Mouse (Mus musculus) heart, adult 9 months (tissue): ENCODE measurements at regions not wholly inside any gene's neighbourhood (a gene's known extent, or its start where the extent isn't known, plus 50 kb on each side); places are given as distances from the start of the nearest gene placed in this dataset.
A peak's percentile ranks its signal among the peaks of the same experiment; 100 is the strongest.
"Not testable (repeated sequence)": the region's sequence is repeated elsewhere in the genome, so short reads cannot be mapped to it uniquely, and the experiment has no call there.

Experiments
- DNase-seq, 2 experiments: peaks; one replicate each; pipeline ENCODE4 v3.0.0; 2022; ENCODE audit warnings: low spot score in 2 of 2

DNA sequence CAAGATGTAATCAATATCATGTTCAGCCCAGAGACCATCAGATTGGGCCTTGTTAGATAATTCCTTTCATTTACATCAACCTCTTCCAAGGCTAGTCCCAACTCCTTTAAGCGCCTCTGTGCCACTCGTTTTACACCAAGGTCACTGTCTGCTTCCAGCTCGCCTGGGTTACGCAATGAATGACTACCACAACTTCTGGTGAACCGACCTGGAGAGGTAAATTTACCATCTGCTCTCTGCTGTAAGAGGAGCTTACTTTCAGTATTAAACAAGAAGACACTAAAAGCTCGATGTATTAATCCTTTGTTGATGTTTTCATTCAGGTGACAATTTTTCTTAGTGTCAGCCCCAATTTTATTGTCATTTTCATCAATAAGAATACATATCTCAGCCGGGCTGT lies 51.7 kb upstream of the Fam174b start:
- DNase-seq, result no peak

DNA sequence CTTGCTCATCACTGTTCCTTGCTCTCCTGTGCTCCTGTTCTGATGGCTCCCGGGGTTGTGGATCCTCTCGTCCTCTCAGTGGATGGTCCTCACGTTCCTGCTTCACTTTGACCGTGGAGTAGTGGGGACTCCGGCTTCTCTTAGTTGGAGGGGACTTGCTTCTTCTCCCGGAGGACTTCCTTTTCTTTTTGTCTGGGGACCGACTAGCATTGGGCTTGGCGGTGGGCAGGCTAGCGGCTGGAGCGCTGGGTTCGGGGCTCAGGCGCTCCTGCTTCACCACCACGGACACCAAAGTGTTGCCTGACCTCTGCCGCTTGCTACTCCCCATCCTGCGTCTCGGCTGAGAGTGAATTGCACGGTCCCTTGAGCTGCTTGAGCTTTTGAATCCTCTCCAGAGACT lies 53.9 kb upstream of the Fam174b start:
- DNase-seq, result not testable (repeated sequence)

DNA sequence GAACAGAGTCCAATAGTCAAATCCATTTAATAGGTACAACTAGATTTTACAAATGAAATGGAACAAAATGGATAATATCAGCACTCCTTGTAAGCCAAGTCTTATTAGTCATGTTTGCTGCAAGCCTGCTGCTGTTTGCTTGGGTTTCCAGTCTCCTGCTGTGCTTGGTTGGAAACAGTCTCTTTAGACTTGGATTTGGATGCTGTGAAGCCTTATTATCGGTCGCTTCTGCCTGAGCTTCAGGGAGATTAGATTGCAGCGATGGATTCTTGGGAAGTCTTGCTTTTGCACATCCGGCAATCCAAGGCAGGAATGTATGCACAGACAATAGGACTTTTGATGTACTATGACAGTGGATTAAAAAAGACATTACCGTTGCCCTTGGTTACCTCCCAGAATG lies 57.3 kb upstream of the Fam174b start:
- DNase-seq, result no peak

DNA sequence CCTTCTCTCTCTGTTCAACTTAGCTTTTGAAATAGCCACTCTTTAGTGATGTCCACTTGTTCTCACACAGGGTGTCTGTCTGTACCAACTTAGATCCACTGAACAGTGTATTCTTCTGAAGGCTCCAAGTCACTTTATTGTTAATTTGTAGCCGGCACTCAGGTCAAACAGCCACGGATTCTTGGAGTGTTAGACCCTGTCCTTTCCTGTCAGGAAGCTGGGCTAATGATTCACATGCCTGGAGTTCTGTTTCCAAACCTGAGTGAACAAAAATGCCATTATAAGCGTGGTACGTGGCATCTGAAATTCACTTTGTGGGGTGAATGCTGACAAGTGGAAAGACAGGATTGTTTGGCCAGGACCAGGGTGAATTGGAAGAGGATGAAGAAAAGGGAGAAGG lies 69.5 kb upstream of the Fam174b start:
- DNase-seq, result no peak

DNA sequence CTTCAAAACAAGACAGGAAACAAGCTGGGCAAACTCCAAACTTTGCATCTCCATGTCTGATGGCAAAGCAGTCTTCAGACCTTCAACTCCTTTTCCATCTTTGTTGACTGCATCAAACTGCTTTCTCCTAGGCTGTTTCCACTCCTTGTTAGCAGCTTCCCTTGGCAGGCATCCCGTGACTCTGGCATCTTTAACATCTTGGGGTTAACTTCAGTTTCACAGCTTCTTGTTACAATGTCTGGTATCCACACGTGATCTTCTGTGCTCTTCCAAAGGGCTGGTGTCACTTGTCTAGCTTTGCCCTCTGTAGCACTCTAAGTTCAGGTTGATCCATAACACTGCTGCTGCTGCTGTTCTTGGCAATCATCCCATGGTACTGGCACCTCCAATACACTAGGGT lies 71.3 kb upstream of the Fam174b start:
- no peak for DNase-seq

DNA sequence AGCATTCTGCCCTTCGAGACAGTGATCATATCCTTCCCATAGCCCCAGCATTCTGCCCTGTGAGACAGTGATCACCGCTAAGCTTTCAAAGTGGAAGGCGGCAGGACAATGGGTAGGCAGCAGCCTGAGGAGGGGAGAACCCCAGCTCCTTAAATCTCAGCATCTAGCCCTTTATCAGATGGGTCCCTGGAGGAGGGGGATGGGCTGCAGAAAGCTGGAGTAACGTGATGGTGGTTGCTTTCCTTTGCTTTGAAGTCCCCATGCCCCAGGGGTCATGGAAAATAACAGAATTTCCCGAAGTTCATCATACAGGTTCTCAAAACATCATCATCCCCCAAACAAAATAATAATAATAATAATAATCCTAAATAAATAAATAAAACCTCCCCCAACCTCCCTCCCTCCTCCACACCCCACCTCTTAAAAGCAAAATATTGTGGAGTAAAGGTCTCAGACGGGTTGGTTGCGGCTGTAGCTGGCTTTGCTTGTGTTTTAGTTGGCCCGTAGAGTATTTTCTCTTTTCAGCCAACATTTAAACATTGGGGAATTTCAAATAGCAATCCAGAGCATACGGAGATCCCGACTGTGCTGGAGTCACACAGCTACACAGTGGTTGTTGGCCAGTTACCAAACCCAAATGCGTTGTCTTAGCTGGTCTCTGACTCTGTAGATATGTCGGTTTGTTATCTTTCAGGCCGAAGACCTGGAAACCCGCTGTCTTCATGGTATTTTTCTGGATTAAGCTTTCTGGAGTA lies 73.0 kb upstream of the Fam174b start:
- peak; percentile 69 to 70 for DNase-seq

DNA sequence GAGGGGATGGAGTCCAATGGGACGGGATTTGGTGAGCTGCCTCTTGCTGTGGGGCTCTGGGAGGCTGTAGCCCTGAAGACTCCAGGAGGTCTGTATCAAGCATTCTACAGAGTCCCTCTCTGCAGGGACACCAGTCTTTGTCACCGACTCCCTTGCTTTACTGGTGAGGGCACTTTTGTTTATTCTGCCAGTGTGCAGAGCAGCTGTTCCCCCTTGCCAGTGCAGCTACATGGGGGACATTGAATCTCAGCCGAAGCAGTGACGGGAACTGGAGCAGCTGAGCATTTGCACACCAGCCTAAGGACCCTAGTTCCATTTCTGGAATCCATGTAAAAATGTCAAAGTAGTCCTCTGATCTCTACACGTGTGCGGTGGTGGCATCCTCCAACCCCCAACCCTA lies 75.1 kb upstream of the Fam174b start:
- no peak for DNase-seq

DNA sequence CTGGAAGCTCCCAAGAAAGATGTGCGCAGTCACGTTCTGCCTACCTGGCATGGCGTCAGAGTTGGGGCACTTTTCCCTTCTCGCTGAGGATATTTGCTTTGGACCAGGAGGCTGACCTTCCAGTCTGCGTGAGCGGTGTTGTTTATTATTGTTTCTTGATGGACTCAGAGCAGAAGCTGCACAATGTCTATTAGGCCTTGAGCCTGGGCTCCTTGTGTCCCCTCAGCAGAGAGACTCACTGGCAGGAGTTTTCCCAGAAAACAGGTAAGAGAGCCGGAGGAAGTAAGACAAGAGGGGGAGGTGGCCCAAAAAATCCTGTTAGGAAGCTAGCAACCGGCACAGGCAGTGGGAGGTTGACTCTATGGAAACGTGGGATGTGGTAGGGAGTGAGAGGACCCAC lies 77.6 kb upstream of the Fam174b start:
- no peak for DNase-seq

DNA sequence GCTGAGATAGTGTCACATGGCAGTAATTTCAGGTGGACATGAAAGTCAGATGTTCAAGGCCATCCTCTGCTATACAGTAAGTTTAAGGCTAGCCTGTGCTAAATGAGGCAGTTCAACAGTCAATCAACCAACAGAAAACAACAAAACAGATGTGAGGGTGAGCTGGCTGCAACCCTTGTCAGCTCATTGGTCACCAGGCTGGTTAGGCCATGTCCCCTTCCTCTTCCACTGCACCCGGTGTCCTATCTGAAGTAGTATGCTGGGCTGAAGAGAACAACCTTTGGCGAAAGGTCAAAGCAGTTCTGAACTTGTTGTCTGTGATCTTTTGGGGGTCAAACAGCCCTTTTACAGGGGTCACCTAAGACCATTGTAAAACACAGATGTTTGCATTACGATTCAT lies 78.2 kb upstream of the Fam174b start:
- no peak for DNase-seq

DNA sequence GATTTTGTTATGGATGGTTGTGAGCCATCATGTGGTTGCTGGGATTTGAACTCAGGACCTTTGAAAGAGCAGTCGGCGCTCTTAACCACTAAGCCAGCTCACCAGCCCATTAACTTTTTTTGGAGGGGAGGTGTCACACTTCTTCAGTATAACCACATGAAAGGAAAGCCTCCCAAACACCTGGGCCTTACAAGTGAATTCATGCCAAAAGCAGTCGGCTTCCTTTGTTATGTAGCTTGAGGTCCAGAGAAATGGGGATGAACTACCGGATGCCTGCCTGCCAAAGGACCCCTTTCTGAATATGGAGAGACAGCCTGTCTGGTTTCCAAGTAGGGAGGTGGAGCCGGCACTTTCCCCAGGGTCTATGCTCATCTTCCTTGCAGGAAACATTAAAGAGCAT lies 80.6 kb upstream of the Fam174b start:
- DNase-seq, result no peak

DNA sequence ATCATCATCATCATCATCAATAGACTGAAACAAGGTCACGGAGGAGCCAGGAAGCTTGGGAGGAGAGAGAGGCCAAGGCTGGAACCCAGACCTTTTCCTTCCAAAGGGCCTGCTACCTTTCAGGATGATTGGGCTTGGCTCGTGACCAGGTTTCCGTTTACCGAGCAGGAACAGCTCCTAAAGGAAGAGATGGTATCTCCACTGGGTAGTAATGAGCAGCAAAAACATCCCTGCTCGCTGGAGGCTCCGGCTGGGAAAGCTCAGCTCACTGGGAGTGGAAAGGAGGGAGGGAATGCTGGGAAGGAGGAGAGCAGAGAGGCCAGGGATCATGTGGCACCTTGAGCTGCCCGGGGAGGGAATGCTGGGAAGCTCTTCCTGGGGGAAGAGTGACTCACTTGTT lies 82.8 kb upstream of the Fam174b start:
- peak; percentile 41 to 52 for DNase-seq

DNA sequence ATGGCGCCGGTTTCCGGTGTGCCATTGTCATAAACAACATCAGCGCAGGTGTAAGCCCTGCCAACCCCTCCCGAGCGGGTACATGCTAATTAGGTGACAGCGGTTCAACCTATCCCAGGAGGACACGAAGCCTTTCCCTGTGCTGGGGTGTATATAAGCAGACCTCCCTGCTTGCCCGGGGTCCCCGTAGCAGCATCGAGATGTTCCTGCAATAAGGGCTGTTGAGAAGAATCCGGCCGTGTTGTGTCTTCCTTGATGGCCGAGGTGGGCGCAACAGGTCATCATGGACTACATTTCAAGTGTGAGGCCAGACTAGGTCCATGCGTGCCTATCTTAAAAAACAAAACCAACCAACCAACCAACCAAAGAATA lies 83.7 kb upstream of the Fam174b start:
- DNase-seq, result not testable (repeated sequence)

DNA sequence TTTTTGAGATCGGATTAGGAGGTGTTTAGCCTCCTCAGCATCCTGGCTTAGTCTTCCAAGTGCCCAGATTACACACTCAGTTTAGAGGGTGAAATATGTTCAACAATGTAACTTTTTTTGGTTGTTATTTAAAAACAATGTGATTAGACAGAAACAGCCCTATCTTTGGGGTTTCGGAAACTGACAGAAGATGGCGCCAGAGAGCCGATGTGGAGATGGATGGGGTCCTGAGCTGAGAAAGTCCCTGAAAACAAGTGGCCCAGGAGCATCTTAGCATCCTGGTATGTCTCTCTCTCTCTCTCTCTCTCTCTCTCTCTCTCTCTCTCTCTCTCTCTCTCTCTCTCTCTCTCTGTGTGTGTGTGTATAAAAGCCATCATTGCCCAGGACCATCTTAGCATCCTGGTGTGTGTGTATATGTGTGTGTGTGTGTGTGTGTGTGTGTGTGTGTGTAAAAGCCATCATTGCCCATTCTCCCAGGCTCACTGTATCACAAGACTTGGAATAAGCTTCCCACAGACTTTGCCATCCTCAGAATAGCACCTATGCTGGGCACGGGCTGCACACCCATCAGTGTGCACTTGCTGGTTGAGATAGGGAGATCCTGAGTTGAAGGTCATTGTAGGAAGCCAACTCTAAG lies 84.2 kb upstream of the Fam174b start:
- DNase-seq, result peak in 1 of 2 experiments; percentile 40

DNA sequence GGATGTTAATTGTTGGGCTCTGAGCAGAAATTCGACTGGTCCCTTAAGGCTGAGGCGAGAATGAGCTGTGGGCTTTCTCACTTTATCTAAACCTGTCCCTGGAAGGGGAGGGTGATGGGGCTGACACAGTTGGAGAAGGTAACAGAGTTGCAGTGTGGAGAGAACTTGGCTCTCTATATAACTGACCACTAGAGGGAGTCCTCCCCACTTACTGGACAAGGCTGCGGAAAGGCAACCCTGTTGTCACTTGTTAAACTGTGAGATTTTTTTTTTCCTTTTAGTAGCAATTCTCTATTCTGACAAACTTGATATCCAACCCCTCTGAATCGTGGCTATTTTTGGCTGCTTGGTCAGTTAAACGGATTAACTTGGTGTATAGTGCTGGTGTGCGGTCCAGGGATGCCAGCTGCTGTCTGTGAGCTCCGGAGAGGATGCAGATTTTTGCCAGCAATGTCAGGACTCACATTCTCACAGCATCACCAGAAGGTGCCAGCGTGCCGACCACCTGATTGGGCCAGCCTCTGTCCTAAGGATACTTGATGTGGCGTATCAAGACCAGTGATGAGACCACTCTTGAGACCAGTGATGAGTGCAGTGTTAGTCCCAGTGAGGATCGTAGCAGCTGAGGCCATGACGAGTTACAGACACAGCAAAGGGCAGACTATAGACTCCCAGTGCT lies 85.8 kb upstream of the Fam174b start:
- DNase-seq, result peak in 1 of 2 experiments; percentile 47

DNA sequence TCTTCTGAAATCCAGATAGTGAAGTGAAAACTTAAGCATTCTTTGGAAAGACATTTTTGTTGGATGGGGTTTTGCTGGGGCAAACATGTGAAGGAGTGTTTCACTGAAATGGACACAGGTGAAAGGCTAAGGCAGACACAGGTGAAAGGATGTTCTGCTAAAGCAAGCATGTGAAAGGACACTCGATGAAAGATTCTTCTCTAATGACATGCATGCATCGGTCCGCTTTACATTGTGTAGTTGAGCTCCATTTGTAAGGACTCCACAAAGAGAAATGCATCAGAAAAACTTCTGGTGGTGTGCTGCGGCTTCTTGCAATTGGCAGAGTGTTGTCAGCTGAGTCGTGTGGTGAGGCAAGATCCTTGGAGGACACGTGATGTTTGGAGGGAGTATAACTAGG lies 89.2 kb upstream of the Fam174b start:
- no peak for DNase-seq

DNA sequence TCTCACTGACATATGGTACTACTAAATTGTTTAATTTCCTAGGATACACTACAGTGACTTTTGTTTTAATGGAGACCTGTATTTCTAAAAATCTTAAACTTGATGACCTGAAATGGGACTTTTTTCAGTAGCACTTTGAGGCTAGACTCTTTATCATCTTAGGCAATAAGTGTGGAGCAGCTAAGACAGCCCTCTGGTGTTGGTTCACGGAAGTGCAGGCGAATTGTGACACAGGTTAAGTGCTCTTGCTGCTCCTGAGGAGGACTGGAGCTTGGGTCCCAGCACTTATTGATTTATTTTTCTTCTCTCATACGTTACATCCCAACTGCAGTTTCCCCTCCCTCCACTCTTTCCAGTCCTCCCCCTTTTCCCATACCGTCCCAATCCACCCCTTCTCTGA lies 92.1 kb upstream of the Fam174b start:
- peak; percentile 30 to 73 for DNase-seq

DNA sequence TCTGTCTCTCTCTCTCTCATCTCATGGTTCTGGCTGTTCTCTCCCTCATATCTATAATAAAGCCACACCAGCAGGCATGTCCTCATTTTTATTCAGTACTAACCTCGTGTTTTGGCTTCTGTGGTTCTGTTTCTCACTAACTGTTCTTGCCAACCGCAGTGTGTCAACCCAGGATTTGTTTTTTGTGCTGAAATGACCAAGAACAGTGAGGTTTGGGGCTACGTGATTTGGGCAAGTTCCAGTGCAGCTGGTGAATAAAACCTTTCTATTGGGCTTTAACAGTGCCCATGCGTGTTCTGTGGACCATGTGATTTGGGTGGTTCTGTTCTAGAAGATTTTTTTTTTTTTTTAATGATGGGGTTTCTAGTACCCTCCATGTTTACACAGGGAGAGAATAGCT lies 93.0 kb upstream of the Fam174b start:
- no peak for DNase-seq

DNA sequence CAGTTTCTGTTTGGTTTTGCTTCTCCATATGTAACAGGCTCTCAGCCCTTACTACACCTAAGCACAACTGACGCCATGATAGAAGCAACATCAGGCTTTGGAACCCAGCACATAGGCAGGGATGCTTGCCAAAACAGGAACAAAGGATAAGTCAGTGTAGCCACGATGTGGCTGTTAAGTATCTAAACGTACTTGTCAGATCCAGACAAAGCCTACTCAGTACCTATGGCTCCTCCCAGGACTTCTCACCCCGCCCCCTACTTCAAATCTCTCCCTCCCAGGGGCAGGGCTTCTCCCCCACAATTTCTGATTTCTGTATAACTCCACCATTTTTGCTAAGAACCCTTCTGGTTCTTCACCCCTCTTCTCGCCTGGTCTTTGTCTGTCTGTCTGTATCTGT lies 93.4 kb upstream of the Fam174b start:
- no peak for DNase-seq

DNA sequence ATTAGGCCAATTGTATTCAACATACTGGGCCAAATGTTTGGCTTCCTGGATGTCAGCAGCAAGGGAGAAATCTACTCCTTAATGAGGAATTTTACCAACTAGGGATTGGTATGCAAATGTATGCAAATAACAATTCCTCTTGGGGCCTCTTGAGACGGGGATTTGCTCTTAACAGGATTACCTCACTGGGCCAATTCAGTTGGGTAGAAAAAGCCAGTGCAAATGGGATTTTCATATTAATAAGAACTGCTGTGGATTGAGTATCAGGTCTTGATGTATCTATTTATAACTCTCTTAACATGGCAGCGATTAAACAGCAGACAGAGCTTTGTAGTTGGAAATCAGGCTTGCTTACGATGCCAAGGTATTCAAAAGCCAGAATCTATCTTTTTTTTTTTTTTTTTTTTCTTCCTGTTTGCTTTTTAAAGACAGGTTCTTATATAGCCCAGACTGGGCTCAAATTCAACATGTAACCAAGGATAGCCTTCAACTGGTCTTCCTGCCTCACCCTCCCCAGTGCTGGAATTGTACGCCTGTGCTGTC lies 95.7 kb upstream of the Fam174b start:
- no peak for DNase-seq

DNA sequence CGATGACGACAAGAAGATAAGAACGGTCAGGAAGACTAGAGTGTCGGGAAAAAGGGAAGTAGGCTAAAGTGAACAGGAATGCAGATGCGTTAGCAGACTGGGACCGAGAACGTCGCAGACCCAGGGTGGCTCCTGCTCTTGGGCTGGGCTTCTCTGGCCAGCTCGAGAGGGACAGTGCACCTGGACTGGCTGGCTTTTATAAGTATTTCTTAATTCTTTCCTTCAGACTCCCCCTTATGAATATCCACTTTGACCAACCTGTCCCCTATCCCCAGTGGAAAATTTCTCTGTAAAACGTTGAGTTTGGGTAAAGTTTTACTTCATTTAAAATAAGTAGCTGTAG lies 96.1 kb upstream of the Fam174b start:
- DNase-seq, result no peak

DNA sequence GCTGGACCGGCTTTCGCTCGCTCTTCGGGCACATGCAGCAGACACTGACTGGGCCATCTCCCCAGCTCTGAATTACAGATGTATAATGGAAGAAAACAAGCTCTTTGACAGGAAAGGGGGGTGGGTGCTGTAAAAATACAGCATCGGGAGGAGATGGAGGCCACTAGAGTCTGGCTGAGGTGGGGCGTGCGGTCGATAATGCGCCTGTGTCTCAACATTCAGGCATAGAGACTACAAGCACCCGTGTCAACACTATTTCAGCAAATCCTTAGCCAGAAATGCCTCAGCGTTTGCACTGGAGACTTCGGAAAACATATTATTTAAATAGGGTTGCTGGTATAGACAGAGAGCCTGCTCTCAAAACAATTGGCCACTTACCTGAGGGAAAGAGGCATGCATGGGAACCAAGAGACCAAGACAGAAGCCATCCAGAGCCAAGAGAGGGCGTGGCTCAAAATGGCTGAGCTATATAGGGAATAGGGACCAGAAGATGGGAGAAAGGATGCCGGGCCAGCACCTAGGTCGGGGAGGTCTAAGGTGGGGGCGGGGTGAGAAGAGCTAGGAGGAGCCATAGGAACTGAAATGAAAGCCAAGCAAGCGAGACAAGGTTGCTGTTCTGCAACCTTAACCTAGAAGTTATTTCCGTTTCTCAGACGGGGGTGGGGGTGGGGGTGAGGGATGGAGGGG lies 96.7 kb upstream of the Fam174b start:
- DNase-seq, result no peak

DNA sequence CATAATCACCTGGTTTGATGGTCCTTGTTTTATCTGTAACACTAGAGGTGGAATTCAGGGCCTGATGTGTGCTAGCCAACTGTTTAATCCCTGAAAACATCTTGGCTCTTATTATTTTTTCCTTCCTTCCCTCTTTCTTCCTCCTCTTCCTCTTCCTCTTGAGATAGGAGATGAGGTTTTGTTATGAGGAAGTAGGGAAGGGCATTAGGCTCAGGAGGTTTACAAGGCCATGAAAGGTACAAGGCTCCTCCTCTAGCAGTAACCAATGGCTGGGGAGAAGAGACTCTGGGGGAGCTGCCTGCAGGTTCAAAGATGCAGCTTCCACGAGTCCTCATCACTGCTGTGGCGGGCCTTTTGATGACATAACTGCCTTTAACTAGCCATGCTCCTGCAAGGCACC lies 98.6 kb upstream of the Chd2 start:
- DNase-seq, result no peak

DNA sequence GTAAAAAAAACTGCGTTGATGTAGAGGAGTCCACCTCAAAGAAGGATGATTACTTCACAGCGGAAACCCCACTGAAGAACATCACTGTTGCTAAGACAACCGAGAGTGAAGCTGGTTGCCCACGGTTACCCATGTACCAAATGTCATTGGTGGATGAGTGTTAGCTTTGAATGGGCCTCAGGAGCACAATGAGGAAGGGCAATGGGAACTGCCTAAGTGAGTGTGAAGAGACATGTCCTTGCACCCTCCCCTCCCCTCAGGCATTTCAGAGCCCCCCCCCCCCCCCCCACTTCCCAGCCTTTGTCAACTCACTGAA lies 96.1 kb upstream of the Chd2 start:
- DNase-seq, result no peak
